Mouse (Mus musculus) ES-Bruce4 (cell line): Measurements from ENCODE around the gene Cul9.

Experiments
- CTCF ChIP-seq: IDR thresholded peaks from one replicate; pipeline ENCODE4 v1.8.1; 2011; ENCODE audit warnings: low read depth, low read length
- EP300 ChIP-seq: IDR thresholded peaks from 2 replicates; pipeline ENCODE4 v1.6.1; 2011; ENCODE audit warnings: low read depth, low read length; ENCODE audit not compliant: insufficient read depth

DNA sequence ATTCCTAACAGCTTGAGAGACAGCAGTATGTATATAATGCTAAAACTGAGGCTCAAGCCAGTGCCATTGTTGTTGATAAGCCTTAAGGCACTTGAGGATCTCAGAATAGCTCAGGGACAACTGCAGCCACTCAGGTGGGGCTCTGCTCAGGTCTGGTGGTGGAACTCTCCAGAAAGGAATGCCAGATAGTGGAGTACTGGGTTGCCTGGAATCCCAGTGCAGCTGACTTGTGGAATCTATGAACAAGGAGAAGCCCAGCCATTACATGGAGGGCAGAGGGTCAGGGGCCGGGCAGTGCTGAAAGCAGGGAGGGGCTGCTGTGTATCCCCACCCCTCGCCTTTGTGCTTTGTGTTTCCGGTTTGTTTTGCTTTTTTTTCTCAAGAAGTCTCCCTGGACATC lies 87.7 kb downstream of the Cul9 start:
- no peak for TF ChIP-seq EP300
- TF ChIP-seq CTCF = no peak
